Mouse (Mus musculus) cerebellum, adult 2 months (tissue): ENCODE data around the gene Phgr1.

ENCODE experiments used
- CTCF ChIP-seq: fragments of 200-500 bp; IDR thresholded peaks from 2 replicates; pipeline ENCODE4 v1.5.1; 2011; ENCODE audit warnings: low read depth, mild to moderate bottlenecking, control low read depth, low read length, moderate library complexity, borderline replicate concordance; ENCODE audit not compliant: insufficient read depth
- POLR2A ChIP-seq: fragments of 200-500 bp; IDR thresholded peaks from 2 replicates; pipeline ENCODE4 v1.6.1; 2011; ENCODE audit warnings: low read length, control low read depth, borderline replicate concordance; ENCODE audit not compliant: insufficient read depth

DNA sequence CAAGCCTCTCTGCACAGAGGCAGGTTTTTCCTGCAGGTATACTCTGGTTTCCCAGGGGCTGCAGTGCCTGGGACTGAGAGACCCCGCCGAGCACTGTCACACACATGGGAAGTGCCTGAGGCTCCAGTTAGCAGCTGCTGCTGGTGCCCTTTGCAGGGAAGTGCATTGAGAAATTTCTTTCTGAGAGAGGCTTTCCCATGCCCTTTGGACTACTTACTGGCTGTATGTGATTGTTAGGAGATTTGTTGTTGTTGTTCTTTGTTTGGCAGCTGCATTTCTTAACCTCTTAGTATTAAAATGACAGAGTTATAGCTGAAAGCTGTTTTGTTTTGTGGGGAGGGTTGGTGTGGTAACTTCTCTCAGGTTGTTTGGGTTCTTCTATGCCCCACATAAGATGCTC is 38.3 kb downstream of the Phgr1 start:
- no peak for TF ChIP-seq CTCF
- no peak for TF ChIP-seq POLR2A
